Mouse (Mus musculus): ENCODE data around the gene Bcl9l. TPM values are rescaled to one million over a fixed set of nuclear protein-coding genes. Genes with fewer than 3 reads are reported as not detected.

The Bcl9l gene
- polyA plus RNA-seq, 1 experiment from 2014 or later = 7.3 TPM

DNA sequence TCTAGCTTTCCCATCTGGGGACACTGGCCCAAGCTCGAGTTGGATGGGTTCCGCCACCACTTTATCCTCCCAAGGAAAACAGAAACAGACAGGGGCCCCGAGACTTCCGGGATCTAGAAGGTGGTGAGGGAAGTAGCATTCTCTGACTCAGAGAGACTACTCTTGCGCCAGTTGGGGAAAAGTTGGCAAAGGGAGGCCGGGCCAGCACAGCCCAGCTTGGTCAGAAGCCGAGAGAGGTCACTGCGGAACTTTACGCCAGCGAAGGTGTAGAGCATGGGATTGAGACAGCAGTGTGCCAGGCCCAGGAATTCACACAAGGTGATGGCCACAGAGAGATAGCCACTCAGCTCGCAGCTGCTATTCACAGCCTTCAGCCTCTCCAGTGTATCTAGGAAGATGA lies 30.5 kb downstream of the Bcl9l start:
- H3K36me3 ChIP-seq = peaks cover 13% of the 10 kb centered on the region
- H3K27me3 ChIP-seq (ENCODE audit: insufficient read depth, poor library complexity, severe bottlenecking) = peaks cover 17% of the 10 kb centered on the region
- peaks cover 29% of the 10 kb centered on the region for H3K4me1 ChIP-seq (replicated peaks)
- DNase-seq (ENCODE audit: low spot score) = no peak
- no peak overlapping the region for H3K27ac ChIP-seq
- H3K9me3 ChIP-seq = no peaks in the 10 kb centered on the region
- 91% methylated on average over 11 of the region's 11 CpGs for WGBS
- H3K4me3 ChIP-seq = no peak overlapping the region

DNA sequence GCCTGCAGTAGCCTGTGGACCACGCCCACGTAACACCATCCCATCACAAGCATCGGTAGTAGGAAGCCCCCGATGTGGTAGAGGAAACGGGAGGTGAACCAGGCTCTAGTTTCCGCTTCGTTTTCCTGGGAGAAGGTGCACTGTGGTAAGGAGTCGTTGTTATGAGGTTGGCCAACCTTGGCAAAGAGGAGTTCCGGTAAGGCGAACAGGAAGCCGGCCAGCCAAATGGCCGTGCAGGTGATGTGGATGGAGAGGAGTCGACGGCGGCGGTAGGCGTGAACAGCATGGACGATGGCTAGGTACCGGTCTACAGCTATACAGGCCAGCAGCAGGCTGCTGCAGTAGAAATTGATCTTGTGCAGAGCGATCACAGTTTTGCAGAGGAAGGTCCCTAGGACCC lies 31.0 kb downstream of the Bcl9l start:
- no peak for DNase-seq (ENCODE audit: low spot score)
- peaks cover 27% of the 10 kb centered on the region for H3K4me1 ChIP-seq (replicated peaks)
- H3K27me3 ChIP-seq (ENCODE audit: insufficient read depth, poor library complexity, severe bottlenecking) = peaks cover 14% of the 10 kb centered on the region
- WGBS = 79% methylated on average over 20 of the region's 20 CpGs
- H3K9me3 ChIP-seq = no peaks in the 10 kb centered on the region
- peaks cover 8% of the 10 kb centered on the region for H3K36me3 ChIP-seq
- H3K4me3 ChIP-seq = no peak overlapping the region
- no peak overlapping the region for H3K27ac ChIP-seq

DNA sequence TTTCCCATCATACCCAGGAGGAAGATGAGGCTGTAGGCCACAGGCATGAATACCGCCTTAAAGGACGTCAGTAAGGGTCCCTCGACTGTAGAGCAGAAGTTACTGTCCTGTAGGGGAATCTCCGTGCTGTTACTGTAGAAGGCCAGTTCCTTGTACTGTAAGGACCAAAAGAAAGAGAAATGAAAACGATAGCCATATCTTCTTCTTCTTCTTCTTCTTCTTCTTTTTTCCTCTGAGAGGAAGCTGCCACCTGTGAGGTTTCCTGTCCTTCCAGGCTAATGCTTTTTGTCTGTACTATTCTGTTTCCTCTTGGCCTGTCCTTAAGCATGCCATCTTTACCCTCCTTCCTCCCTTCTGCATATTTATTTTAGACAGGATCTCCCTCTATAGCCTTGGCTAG lies 31.5 kb downstream of the Bcl9l start:
- 90% methylated on average over 5 of the region's 5 CpGs for WGBS
- Histone ChIP-seq H3K4me3 (no peak overlapping the region), H3K27me3 (ENCODE audit: insufficient read depth, poor library complexity, severe bottlenecking) (peaks cover 9% of the 10 kb centered on the region), H3K36me3 (peaks cover 3% of the 10 kb centered on the region), H3K9me3 (no peaks in the 10 kb centered on the region), H3K27ac (no peak overlapping the region), H3K4me1 (replicated peaks) (peaks cover 22% of the 10 kb centered on the region)
- DNase-seq (ENCODE audit: low spot score) = no peak

DNA sequence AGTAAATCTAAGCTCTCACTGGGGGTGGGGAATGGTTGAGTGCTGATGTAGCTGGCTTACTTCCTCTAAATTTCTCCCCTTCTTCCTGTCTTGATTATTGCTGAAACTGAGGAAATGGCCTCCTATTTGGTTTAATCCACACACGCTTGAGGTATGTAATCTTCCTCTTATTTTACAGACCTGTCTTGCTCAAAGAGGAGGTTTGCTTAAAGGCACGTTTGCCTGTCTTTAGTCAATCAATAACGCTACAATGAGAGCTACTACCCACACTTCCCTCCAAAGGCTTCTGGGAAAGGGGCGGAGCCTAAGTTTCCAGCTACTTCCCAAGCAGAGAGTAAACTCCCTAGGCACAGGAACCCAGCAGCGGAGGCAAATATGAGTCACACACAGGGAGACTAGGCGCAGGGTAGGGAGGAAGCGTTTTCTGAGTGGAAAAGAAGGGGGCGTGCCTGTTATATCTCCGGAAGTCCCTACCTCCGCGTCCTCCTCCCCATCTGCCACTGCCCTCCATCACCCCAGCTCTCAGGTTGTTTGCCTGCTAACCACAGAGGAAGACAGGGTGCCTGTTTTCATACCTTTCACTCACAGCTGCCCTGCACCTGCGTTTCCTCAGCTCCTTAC lies 32.6 kb downstream of the Bcl9l start:
- Histone ChIP-seq H3K4me1 (replicated peaks) (peaks cover 12% of the 10 kb centered on the region; the same call in 1 of the 2 replicates), H3K4me3 (no peak overlapping the region), H3K9me3 (no peaks in the 10 kb centered on the region), H3K27ac (no peak overlapping the region), H3K27me3 (ENCODE audit: insufficient read depth, poor library complexity, severe bottlenecking) (0 out of 2 replicates have a peak, but pooled peaks cover 4% of the 10 kb centered on the region), H3K36me3 (no peaks in the 10 kb centered on the region)
- WGBS = 76% methylated on average over 12 of the region's 12 CpGs
- DNase-seq (ENCODE audit: low spot score) = no peak

GRCm38 (mm10) chr9:44515891-44516290 lies 33.3 kb downstream of the Bcl9l start:
- Histone ChIP-seq H3K4me3 (no peak overlapping the region), H3K27ac (no peak overlapping the region), H3K9me3 (no peaks in the 10 kb centered on the region), H3K27me3 (ENCODE audit: insufficient read depth, poor library complexity, severe bottlenecking) (no peaks in the 10 kb centered on the region), H3K4me1 (replicated peaks) (peaks cover 6% of the 10 kb centered on the region; the same call in 1 of the 2 replicates), H3K36me3 (no peaks in the 10 kb centered on the region)
- no peak for DNase-seq (ENCODE audit: low spot score)
- WGBS = 89% methylated on average over 5 of the region's 5 CpGs

DNA sequence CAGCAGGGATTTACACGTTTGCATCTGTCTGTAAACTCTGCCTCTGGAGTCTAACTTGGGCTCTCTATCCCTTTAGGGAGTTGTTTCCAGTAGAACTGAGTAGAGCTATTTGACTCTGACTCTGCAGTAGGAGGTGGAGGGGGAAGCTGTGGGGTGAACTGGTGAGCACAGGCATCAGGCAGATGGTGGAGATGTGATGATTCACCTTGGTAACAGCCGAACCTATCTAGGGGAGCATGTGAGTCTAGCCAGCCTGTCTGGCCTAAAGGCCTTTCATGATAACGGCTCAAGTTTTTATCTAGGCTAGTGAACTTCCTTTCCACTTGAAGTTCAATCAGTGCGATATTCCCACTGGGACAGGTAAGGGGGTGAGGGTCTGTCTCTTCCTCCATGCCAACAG lies 34.7 kb downstream of the Bcl9l start:
- Histone ChIP-seq H3K27ac (no peak overlapping the region), H3K27me3 (ENCODE audit: insufficient read depth, poor library complexity, severe bottlenecking) (no peaks in the 10 kb centered on the region), H3K4me3 (no peak overlapping the region), H3K36me3 (no peaks in the 10 kb centered on the region), H3K4me1 (replicated peaks) (0 out of 2 replicates have a peak, but pooled peaks cover 3% of the 10 kb centered on the region), H3K9me3 (no peaks in the 10 kb centered on the region)
- DNase-seq (ENCODE audit: low spot score) = no peak
- 73% methylated on average over 4 of the region's 4 CpGs for WGBS

- Histone ChIP-seq H3K9me3 (no peaks in the 10 kb centered on the region), H3K4me1 (replicated peaks) (0 out of 2 replicates have a peak, but pooled peaks cover 3% of the 10 kb centered on the region), H3K27me3 (ENCODE audit: insufficient read depth, poor library complexity, severe bottlenecking) (no peaks in the 10 kb centered on the region), H3K4me3 (no peak overlapping the region), H3K36me3 (no peaks in the 10 kb centered on the region), H3K27ac (no peak overlapping the region)
- DNase-seq (ENCODE audit: low spot score) = no peak
- WGBS = 86% methylated on average over 7 of the region's 7 CpGs
Measured at GRCm38 (mm10) chr9:44518068-44518467, 35.4 kb downstream of the Bcl9l start.

GRCm38 (mm10) chr9:44521927-44522326 lies 39.3 kb downstream of the Bcl9l start:
- no peak for DNase-seq (ENCODE audit: low spot score)
- no peaks in the 10 kb centered on the region for H3K4me1 ChIP-seq (replicated peaks)
- H3K4me3 ChIP-seq = no peak overlapping the region
- H3K36me3 ChIP-seq = no peaks in the 10 kb centered on the region
- no peaks in the 10 kb centered on the region for H3K9me3 ChIP-seq
- WGBS = 81% methylated on average over 10 of the region's 10 CpGs
- H3K27ac ChIP-seq = no peak overlapping the region
- no peaks in the 10 kb centered on the region for H3K27me3 ChIP-seq (ENCODE audit: insufficient read depth, poor library complexity, severe bottlenecking)

DNA sequence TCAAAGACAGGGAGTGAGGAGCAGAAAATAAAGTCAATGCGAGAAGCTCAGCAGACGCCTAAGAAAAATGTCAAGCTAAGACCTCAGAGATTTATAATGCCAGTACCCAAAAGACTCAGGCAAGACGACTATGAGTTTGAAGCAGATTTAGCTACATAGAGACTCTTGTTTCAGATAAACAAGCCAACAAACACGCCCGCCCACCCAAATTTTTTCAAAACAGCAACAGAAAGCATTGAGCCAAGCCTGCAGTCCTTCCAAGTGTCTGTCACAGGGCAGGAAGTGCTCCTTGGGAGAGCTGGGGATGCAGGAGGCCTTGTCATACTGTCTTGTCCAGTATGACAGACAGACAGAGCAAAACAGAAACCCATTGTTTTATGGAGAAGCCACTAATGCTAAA lies 41.1 kb downstream of the Bcl9l start:
- H3K27ac ChIP-seq = no peak overlapping the region
- DNase-seq (ENCODE audit: low spot score) = no peak
- H3K4me1 ChIP-seq (replicated peaks) = no peaks in the 10 kb centered on the region
- 83% methylated on average over 5 of the region's 5 CpGs for WGBS
- no peaks in the 10 kb centered on the region for H3K36me3 ChIP-seq
- no peak overlapping the region for H3K4me3 ChIP-seq
- H3K9me3 ChIP-seq = no peaks in the 10 kb centered on the region
- no peaks in the 10 kb centered on the region for H3K27me3 ChIP-seq (ENCODE audit: insufficient read depth, poor library complexity, severe bottlenecking)

DNA sequence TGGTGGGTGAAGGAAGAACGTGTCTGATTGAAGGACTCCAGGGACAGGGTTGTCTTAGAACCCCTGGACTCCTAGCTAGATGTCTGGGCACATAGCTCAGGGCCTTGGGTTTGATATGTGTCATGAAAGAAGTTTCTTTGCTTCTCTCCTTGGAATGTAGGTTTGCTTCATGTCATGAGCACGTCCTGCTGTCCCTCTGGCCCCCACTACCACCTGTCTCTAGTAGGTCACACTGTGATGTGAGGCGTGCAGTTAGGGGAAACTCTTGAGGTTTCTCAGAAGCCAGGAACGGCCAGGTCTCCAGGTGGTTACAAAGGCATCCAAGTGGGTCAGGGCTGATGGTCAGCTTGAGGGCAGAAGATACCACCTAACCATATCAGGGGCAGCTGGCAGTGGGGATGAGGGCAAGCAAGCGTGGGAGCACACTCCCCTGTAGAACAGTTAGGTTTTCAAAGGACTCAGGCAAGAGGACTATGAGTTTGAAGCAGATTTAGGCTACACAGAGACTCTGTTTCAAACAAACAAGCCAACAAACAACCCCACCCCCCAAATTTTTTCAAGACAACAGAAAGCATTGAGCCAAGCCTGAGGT lies 41.7 kb downstream of the Bcl9l start:
- WGBS = 78% methylated on average over 5 of the region's 5 CpGs
- Histone ChIP-seq H3K27ac (no peak overlapping the region), H3K36me3 (no peaks in the 10 kb centered on the region), H3K4me1 (replicated peaks) (no peaks in the 10 kb centered on the region), H3K4me3 (no peak overlapping the region), H3K27me3 (ENCODE audit: insufficient read depth, poor library complexity, severe bottlenecking) (no peaks in the 10 kb centered on the region), H3K9me3 (no peaks in the 10 kb centered on the region)
- DNase-seq (ENCODE audit: low spot score) = no peak

DNA sequence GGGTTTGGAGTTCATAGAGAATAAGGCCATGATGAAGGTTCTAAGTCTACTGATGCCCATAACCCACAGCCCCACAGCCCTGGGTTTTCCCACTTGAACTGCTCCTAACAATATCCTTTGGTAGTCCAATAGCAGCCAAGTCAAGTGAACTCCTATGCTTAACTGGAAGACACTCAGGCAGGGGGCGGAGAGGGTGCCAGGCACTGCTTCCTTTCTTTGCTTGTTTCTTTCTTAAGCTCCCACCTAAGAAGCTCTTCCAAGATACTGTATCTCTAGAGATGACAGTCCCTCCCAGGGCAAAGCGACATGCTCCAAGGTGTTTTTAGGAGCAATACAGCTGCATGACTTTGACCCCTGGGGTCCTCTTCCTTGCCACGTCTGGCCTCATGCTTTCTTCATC lies 42.4 kb downstream of the Bcl9l start:
- Histone ChIP-seq H3K4me3 (no peak overlapping the region), H3K27ac (no peak overlapping the region)
- 83% methylated on average over 3 of the region's 3 CpGs for WGBS

DNA sequence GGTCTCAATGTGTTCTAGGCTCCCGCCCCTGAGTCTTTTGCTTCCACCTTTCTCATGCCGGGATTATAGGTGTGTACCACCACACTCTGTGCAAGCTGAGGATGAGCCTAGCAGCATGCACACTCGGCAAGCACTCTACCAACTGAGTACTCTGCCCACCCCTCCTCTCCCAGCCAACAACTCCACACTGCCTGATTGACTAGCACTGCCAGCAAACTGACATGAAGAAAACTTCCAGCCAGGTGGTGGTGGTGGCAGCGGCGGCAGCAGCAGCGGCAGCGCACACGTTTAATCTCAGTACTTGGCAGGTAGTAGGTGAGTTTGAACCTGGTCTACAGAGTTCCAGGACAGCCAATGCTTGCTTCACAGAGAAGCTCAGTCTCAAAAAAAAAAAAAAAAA lies 43.0 kb downstream of the Bcl9l start:
- 90% methylated on average over 8 of the region's 8 CpGs for WGBS
- DNase-seq (ENCODE audit: low spot score) = no peak
- H3K36me3 ChIP-seq = no peaks in the 10 kb centered on the region
- no peak overlapping the region for H3K27ac ChIP-seq
- H3K4me3 ChIP-seq = no peak overlapping the region
- H3K9me3 ChIP-seq = no peaks in the 10 kb centered on the region
- no peaks in the 10 kb centered on the region for H3K27me3 ChIP-seq (ENCODE audit: insufficient read depth, poor library complexity, severe bottlenecking)
- no peaks in the 10 kb centered on the region for H3K4me1 ChIP-seq (replicated peaks)

More for the DNA sequence above, 42.4 kb downstream of the Bcl9l start:
- H3K27me3 ChIP-seq (ENCODE audit: insufficient read depth, poor library complexity, severe bottlenecking) = no peaks in the 10 kb centered on the region
- DNase-seq (ENCODE audit: low spot score) = no peak
- no peaks in the 10 kb centered on the region for H3K9me3 ChIP-seq
- no peaks in the 10 kb centered on the region for H3K36me3 ChIP-seq
- H3K4me1 ChIP-seq (replicated peaks) = no peaks in the 10 kb centered on the region

DNA sequence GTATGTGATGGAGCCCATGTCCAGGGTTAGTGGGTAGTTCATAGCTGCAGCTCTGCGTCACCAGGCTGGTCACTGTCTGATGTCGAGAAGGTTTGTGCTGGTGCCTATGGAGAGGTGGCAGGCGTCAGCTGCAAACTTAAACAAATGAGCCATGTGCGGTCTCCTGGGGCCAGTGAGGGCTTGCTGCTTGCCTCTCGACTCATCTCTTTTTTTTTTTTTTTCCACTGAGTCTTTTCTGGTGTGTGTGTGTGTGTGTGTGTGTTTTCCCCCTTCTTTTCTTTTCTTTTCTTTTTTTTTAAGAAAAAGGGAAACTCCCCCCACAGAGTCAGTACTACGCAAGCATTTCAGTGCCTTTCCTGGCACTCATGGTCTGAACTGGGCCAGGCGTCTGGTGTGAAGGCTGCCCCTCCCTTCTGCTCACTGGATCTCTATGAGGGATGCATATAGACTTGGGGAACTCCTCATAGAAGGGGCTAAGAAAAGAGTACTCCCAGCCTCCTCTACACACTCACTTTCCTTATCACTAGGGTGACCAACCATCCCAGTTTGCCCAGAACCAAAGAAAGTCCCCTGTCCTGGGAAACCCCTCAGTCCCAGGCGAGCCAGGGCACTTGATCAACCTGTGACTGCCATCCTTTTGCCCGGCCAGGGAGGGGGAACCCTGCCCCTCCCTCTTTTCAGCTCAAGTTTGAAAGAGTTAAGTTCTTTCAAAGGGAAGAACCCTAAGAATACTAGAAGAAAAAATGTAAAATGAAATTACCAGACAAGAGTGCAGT lies 43.9 kb downstream of the Bcl9l start:
- no peak overlapping the region for H3K4me3 ChIP-seq
- DNase-seq (ENCODE audit: low spot score) = no peak
- 65% methylated on average over 9 of the region's 9 CpGs for WGBS

More for the DNA sequence above, 43.9 kb downstream of the Bcl9l start:
- Histone ChIP-seq H3K27ac (no peak overlapping the region), H3K4me1 (replicated peaks) (no peaks in the 10 kb centered on the region), H3K36me3 (no peaks in the 10 kb centered on the region), H3K27me3 (ENCODE audit: insufficient read depth, poor library complexity, severe bottlenecking) (no peaks in the 10 kb centered on the region), H3K9me3 (peaks cover 2% of the 10 kb centered on the region; the same call in 1 of the 2 replicates)

Data from hindbrain, embryonic 10.5 days (tissue).